Mouse (Mus musculus): ENCODE data around the gene Zar1. TPM values are rescaled to one million over a fixed set of nuclear protein-coding genes. Genes with fewer than 3 reads are reported as not detected.
"Not testable (repeated sequence)": the region's sequence is repeated elsewhere in the genome, so short reads cannot be mapped to it uniquely, and the experiment has no call there.

Gene Zar1
- under 1 TPM; 0.27 to 0.39 TPM for total RNA-seq (2021)

GRCm38 (mm10) chr5:72580970-72581332, at the start of gene Zar1:
Gene Zar1, minus strand, starts transcription at chr5:72581254.
- intact Hi-C loops (cut with DNase I): not testable (repeated sequence)

DNA sequence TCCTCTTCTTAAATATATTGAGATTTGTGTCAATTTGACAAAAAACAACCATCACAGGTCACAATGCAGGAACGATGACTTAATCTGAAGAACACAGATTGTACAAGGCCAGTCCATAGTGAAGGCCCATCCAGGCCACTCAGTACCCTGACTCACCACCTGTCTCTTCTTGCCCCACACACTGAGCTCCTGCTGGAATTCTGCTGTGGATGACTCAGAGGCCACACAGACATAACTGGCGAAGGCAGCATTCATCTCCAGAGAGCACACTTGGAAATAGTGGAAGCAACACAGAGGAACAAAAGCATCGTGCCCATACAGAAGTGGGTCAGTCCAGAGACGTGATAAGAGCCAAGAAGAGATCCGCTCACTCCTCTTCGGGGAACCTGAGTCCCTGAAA, 49.0 kb upstream of the Zar1 start:
- DNase-seq (ENCODE audit: low spot score in 2 of 2): no peak

More at GRCm38 (mm10) chr5:72580970-72581332, at the start of gene Zar1:
- DNase-seq (ENCODE audit: low spot score in 2 of 2): not testable (repeated sequence)

DNA sequence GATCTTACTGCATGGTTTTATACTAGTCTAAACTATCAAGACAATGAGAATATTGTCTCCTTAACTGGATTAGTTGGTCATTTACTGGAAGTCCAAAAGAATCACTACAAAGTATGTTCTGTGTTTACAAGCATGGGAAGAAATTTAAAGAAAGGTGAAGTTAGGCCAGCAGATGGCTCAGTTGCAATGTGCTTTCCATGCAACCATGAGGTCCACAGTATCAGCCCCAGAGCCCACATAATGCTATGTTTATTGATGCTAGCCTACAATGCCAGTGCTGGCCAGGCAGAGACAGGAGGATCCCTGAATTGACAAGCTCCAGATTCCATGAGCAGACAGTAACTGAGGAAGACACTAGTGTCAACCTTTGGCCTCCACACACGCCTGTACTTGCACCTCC, 40.0 kb upstream of the Zar1 start:
- DNase-seq (ENCODE audit: low spot score in 2 of 2): no peak
- intact Hi-C loops (cut with DNase I): no loop called here

More for the DNA sequence above, 49.0 kb upstream of the Zar1 start:
- intact Hi-C loops (cut with DNase I): no loop called here

DNA sequence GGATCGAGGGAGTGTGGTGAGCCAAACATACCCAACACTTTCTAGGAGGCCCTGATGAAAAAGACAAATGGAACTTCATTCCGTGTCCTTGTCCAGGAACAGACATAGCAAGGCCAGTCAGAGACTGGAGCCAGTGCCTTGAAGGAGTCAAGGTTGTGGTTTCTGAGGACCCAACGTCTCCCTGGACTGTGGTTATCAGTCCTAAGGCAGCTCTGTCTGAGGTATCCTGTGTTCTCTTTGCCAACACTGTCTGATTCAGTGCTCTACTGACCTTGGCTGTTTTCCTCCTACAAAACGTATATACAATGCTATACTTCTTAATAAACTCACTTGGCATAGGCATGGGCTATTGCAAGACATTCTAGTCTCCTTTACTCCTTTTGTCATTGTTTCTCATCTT, 36.4 kb upstream of the Zar1 start:
- no peak for DNase-seq (ENCODE audit: low spot score in 2 of 2)
- intact Hi-C loops (cut with DNase I): no loop called here

- intact Hi-C loops (cut with DNase I): no loop called here
- DNase-seq (ENCODE audit: low spot score in 2 of 2): no peak
Observed at GRCm38 (mm10) chr5:72603138-72603537, 22.1 kb upstream of the Zar1 start.

DNA sequence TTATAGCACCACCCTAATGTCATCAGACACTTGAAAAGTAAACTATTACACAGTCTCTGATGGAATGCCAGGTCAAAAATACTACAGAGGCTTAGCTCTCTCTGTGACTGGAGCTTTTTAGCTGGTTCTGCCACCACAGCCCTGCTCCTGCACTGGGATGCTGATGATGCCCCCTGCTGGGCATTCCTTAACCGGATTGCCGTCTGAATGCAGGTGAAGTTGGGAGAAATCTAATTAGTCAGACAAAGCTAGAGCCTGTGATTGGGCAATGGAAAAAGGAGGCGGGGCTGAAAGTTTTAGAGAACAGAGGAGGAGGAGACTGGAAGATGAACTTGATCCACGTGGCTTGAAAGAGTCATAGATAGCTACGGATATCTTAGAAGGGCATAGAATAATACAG, 20.0 kb upstream of the Zar1 start:
- intact Hi-C loops (cut with DNase I): no loop called here
- no peak for DNase-seq (ENCODE audit: low spot score in 2 of 2)

DNA sequence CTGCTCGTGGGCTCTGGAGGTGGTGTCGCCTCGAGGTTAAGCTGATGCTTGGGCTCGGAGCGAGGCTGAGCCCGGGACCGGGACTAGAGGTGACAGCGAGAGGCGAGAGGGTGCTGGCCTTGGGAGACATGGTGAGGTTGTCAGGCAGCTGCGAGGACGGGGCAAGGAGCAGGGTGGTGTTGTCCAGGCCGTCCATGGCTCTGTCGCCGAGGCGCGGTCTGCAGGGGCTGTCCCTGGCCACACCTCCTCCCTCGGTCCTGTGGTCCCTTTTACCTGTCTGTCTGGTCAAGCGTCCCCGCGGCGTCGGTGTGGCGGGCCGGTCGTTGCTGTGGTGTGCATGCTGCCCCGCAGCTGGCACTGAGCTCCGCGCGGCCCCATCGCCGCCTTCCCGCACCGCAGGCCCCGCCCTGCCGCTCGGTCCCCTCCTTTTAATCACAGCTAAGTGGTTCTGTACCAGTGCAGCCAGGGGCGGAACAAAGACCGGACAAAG, 6.2 kb upstream of the Zar1 start, which contains the start of gene Gm5868:
Gene Gm5868 (minus strand): TSS at position 360 of the 490 bp plus-strand sequence.
- intact Hi-C loops (cut with DNase I): no loop called here

GRCm38 (mm10) chr5:72586667-72587191, 5.7 kb upstream of the Zar1 start:
- DNase-seq (ENCODE audit: low spot score in 2 of 2); intact Hi-C loops (cut with DNase I): not testable (repeated sequence)

More for the DNA sequence above, 6.2 kb upstream of the Zar1 start, which contains the start of gene Gm5868:
- no peak for DNase-seq (ENCODE audit: low spot score in 2 of 2)

DNA sequence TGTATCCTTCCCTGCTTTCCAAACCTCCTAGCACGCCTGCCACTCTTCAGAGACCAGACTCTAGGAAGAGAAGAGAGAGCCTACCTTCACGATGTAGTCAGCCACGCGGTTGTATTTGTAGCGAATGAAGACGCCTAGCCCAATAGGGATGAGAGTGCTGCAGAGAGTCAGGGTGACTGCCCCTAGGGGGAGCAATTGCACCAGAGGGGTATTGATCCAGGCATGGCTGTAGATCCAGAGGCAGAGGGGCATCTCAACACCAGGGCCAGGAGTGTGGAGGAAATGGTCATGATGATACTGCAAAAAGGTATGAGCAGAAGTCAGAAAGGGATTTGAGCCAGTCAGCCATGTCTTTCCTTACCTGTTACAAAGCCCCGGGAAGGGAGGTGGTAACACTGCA, 5.1 kb upstream of the Zar1 start:
- DNase-seq (ENCODE audit: low spot score in 2 of 2); intact Hi-C loops (cut with DNase I): not testable (repeated sequence)

GRCm38 (mm10) chr5:72580088-72580969, 725 bp downstream of the Zar1 start:
- intact Hi-C loops (cut with DNase I); DNase-seq (ENCODE audit: low spot score in 2 of 2): not testable (repeated sequence)

- intact Hi-C loops (cut with DNase I): loop anchor here (5.0 kb wide), 1 partner anchor 438 kb away; no protein-coding TSS in a partner anchor
- DNase-seq (ENCODE audit: low spot score in 2 of 2): not testable (repeated sequence)
Observed at GRCm38 (mm10) chr5:72579599-72579998, 1.5 kb downstream of the Zar1 start.

DNA sequence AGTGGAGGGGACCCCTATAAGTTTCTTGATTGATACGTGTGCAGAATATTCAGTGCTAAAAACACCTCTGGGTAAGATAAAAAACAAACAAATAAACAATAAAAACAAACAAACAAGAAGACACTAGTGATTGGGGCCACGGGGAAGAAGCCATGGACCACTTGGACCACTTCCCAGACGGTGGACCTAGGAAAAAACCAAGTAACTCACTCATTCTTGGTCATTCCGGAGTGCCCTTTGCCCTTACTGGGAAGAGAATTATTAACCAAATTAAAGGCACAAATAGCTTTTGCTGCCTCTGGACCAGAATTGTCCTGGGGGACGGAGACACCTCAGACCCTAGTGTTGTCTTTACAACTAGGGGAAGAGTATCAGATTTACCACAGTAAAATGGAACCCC, 15.4 kb downstream of the Zar1 start:
- DNase-seq (ENCODE audit: low spot score in 2 of 2): no peak
- intact Hi-C loops (cut with DNase I): no loop called here

DNA sequence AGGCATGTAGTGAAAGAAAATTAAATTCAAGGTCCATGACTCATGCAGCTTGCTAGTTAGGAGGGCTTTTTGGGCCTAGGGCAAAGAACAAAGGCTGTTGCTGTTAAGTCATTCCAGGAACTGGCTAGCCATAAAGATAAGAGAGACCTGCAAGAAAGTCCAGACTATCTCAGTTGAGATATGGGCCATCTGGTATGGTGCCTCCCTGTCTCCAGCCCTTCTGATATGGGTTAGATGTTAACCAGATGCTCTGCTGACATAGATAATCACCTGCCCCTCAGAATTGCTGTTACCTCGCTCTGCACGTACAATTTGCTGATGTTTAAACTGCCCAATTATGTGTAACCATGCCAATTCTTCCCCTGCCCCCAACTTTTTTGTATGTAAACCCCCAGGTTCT, 17.9 kb downstream of the Zar1 start:
- DNase-seq (ENCODE audit: low spot score in 2 of 2); intact Hi-C loops (cut with DNase I): not testable (repeated sequence)

- intact Hi-C loops (cut with DNase I): no loop called here
Observed at GRCm38 (mm10) chr5:72560976-72561628, 20.0 kb downstream of the Zar1 start.

DNA sequence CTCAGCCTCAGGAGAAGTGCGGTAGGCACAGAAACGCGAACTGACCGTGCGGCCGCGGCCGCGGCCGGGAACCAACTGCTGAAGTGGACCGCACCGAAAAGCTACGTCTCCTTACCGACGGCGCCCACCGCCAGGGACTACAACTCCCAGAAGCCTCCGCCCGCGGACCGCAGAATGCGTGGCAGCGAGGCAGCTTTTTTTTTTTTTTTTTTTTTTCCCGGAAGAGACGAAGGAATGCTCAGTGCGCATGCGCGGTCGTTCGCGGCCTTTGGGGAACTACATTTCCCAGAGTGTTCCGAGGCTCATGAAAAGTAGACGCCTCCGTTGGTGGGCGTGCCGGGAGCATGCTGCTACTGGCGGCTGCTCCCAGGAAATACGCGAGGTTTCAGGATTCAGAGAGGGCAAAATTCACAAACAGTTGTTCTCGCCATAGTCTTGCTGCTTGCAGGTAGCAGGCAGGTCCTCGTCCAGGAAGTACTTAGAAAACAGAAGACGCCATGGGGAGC, 21.5 kb downstream of the Zar1 start, which contains the start of gene Nfxl1:
Gene Nfxl1 (minus strand): TSS at position 141 of the 506 bp plus-strand sequence.
- intact Hi-C loops (cut with DNase I): loop anchor here (2.0 kb wide), 1 partner anchor 139 kb away; no protein-coding TSS in a partner anchor
- peak; percentile 95 to 96 for DNase-seq (ENCODE audit: low spot score in 2 of 2)

More at GRCm38 (mm10) chr5:72560976-72561628, 20.0 kb downstream of the Zar1 start:
- no peak for DNase-seq (ENCODE audit: low spot score in 2 of 2)

DNA sequence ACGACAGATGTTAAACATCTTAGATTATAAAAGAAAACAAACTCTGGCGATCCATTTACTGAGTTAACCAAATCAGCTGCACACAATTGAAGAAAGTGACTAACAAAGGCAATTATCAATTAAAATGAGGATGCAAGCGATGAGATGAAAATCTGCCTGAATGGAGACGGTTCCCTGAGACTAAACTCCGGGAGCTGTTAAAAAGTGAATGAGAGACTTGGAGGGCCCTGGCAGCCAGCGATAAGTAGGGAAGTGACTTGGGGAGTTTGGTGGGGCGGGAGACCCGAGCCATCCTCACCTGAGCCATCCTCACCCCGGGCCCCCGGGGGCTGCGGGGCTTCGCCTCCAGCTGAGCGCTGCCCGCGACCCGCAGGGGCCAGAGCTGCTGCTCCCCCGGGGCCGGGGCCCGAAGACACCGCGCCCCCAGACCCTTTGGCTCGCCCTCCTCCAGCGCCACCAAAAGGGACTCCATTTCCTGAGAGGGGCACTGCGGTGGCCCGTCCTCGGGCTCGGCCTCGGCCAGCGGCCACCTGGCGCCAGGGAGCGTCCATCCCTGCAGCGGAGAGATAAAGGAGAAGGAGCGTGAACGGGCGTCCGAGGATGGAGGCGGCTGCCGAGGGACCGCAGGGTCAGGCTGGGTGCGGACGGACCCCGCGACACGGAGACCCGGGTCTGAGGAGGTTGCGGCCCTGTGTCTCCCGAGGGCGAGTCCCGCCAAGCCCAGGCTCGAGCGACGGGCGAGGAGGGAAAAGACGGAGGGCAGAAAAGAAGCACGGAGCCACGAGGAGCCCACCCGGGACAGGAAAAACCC, 22.1 kb downstream of the Zar1 start:
- DNase-seq (ENCODE audit: low spot score in 2 of 2): peak in 1 of 2 experiments; percentile 32
- intact Hi-C loops (cut with DNase I): loop anchor here (2.0 kb wide), 1 partner anchor 140 kb away; no protein-coding TSS in a partner anchor

- intact Hi-C loops (cut with DNase I): no loop called here
- DNase-seq (ENCODE audit: low spot score in 2 of 2): no peak
Observed at GRCm38 (mm10) chr5:72556245-72556644, 24.8 kb downstream of the Zar1 start.

DNA sequence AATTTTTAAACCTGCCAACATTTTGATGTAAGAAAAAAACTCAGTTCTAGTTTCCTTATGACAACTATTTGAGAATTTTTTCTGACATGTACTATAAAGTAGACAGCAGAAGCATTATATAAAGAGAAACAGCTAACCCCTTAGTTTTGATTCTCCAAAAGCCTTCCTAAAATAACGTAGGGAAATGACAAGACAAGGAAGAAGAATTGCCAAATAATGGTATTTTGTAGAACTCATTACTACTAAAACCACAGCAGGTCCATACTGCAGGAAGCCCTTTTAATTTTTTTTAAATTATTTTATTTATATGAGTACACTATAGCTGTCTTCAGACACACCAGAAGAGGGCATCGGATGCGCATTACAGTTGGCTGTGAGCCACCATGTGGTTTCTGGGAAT, 29.8 kb downstream of the Zar1 start:
- intact Hi-C loops (cut with DNase I): no loop called here

GRCm38 (mm10) chr5:72528896-72529295, 52.2 kb downstream of the Zar1 start:
- no peak for DNase-seq (ENCODE audit: low spot score in 2 of 2)
- intact Hi-C loops (cut with DNase I): no loop called here

More for the DNA sequence above, 29.8 kb downstream of the Zar1 start:
- no peak for DNase-seq (ENCODE audit: low spot score in 2 of 2)

Measured in left cerebral cortex, postnatal 36 days (tissue).